Mouse (Mus musculus): Measurements from ENCODE around the gene Dock3.
"Not testable (repeated sequence)": the region's sequence is repeated elsewhere in the genome, so short reads cannot be mapped to it uniquely, and the experiment has no call there.

Dock3 gene

DNA sequence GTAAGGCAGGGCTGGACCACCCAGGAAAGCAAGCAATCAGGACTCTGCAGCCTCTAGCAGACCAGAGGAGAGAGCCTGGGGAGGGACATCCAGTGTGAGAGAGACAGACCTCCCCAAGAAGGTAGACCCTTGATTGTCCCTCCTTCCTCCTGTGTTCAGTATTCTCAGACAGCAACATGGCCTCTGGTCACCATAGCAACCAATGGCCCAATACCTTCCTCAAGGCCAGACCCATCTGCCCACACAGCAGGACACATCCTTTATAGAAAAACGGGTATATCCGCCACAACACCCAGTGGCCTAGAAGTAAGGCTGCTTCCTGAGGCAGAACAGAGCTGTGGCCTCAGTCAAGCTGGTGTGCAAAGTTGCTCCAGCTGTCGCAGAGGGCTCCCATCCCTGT lies 23.9 kb upstream of the Dock3 start:
- no peak for DNase-seq

DNA sequence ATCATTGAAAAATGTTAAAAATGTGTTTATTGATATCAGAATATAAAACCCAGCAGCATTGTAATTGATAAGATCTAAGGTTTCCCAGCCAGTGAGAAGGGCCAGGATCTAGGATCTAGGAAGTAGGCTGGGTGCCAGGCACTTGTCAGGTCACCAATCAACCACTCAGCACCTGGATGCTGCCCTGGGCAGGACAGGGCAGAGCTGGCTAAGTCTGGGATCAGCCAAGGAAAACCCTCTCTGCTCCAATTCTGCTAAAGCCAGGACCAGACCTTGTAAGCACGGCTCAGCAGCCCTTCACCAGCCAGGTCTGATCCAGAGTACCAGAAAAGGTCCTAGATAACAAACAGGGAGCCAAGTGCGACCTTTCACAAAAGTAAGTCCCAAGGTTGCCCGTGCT lies 23.2 kb upstream of the Dock3 start:
- DNase-seq, result peak; percentile 65

DNA sequence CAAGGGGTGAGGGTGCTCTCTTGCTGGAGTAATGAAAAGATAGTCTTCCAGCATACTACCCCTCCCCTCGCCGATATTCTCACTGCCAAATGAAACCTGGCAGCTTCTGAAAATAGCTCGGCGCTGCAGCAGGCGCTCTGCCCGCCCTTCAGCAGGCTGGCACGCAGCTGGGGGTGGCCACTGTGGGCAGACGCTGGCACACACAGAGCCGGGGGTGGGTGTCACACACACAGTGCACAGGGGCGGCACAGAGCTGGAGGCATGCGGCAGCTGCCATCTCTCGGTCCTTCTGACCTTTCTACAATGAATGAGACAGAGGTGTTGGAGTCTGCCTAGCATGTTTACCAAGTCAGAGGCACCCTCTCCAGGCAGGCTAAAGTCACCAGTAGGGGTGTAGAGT lies 22.8 kb upstream of the Dock3 start:
- DNase-seq, result peak; percentile 62

DNA sequence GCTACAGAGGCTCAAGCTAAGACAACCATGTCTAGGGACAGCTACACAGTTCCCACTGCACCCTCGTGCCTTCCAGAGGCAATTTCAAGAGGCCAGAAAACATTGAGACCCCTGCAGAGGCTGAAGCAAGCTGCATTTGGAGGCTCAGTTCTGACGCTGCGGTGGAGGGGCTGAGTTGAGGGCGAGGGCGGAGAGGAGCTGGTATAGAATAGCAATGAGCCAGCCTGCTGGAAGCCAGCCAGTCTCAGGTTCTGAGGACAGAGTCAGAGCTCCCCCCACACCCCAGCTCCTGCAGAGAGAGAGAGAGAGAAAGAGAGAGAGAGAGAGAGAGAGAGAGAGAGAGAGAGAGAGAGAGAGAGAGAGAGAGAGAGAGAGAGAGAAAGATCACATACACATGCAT lies 20.5 kb upstream of the Dock3 start:
- DNase-seq, result no peak

DNA sequence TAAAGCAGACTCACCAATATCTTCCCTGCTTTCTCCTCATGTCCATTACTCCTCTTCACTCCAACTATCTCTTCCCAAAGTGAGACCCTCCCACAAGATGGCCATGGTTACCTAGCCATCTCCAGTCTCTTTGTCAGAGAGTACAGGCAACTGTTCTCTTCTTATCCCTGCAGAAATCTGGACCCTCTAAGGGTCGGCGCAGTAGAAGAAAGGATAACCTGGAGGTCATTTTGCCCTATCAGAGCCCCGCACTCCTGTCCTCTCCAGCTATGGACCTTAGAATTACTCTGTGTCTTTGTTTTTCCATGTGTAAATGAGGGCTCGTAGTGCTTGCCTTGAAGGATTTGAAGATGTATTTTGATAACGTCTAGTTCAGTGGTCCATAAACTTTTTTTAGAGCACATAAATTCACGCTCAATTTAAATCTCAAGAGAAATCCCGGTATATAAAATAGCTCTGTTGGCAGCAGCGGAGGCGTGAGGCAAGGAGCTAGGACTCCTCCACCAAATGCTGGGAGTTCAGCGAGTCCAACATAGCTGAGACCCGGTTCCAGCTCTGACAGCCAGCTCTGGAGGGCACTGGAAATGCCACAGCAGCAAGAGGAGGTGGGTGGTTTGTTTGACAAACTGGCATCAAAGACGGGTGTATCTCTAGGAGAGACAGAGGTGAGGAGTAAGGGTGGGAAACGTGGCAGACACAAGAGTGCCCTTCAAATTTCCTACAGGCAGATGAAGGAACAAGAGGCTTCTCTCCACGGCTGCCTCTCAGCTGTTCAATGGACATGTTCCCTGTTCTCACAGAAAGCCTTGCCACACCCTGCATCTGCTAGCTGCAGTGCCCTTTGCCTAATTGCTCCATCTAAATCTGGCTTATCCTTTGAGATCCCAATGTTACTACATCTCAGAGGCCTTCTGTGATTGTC lies 19.0 kb upstream of the Dock3 start:
- no peak for DNase-seq

DNA sequence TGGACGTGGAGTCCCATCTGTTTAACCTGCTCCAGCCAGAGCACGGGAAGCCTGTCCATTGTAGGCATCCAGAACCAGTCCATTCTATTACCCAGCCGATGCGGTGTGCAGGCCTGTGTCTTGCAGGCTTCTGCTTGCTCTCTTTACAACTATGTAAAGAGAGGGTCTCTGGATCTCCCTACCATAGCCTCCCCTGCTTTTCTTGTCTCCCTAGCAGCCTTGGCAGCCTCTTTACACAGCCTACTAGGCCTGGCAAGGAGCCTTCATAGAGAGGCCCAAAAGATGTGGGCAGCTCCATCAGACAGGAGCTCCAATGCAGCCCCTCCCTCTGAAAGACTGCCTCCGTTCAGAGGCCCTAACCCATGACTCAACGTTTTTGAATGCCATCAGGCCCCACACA lies 17.4 kb upstream of the Dock3 start:
- no peak for DNase-seq

DNA sequence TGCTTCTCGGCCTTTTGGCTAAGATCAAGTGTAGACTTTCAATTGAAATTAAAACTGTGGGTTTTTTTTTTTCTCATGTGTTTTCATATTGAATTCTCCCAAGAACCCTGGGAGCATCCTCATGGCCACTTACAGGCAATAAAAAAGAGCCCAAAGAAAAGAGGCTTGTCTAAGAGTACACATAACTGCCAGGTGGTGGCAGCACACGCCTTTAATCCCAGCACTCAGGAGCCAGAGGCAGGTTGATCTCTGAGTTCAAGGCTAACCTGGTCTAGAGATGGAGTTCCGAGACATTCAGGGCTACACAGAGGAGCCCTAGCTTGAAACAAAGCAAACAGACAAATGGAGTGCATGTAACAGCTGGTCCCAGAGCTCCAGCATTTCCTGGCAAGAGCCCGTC lies 14.5 kb upstream of the Dock3 start:
- peak; percentile 44 for DNase-seq

DNA sequence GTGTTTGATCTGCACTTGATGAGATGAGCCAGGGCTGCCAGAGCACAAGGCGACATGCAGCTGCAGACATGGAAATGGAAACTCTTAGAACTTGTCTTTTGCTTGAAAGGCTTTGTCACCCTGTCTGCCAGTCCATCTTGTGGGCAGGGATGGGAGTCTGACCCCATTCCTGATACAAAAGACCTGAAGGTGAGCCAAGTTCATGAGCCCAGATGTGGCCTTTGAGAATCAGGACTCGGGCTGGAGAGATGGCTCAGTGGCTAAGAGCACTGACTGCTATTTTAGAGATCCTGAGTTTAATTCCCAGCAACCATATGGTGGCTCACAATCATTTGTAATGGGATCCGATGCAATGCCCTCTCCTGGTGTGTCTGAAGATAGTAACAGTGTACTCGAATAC lies 13.6 kb upstream of the Dock3 start:
- DNase-seq, result no peak

DNA sequence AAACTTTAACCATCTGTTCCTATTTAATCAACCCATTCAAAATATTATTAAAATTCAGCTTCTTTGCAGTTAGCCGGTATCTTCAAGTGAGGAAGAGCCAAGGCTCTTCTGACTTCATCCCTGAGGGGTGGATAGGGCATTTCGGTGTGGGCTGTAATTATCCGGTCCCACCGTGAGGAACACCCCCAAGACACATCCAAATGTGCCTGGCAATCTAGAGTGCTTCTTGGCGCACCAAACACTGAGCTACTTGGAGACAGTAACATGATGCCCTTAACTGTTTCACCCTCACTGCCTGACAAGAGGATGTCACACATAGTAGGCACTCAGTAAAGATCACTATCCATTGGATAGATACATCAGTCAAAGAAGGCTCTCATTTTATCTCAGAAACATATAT lies 4.4 kb upstream of the Dock3 start:
- DNase-seq, result no peak

DNA sequence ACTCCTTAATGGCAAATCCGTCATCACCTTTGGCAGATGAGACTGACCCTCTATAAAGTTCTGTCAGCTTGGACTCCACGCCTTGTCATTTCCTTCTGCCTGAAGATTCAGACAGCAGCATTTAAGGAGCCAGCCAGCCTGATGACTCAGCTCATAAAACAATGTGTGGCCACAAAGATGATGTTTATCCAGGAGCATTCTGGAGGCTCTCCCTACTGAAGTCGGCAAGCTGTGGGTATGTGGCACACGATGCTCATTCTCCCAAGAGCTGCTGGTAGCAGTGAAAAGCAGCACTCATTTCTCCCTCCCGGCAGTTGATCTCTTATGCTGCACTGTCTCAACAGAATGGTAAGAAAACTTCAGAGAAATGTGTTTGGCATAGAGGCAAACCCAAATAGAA lies 3.6 kb upstream of the Dock3 start:
- DNase-seq, result no peak

DNA sequence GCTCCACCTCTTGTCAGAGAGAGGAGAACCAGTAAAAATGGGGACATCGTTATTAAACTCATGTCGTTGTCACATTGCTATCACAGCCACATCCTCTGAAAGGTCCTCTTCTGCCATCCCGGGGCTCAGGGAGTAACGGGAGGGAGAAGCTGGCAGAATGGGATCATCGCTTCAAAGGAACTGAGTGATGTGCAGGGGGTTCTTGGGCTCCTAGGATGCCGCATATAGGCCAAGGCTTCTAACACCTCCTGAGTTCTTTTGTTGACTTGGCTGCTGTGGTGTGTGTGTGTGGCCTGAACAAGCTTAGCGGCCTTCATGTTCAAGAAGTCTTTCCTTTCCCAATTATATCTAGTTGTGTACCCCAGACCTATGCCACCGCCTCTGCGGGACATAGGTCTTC lies 431 bp upstream of the Dock3 start:
- no peak for DNase-seq

DNA sequence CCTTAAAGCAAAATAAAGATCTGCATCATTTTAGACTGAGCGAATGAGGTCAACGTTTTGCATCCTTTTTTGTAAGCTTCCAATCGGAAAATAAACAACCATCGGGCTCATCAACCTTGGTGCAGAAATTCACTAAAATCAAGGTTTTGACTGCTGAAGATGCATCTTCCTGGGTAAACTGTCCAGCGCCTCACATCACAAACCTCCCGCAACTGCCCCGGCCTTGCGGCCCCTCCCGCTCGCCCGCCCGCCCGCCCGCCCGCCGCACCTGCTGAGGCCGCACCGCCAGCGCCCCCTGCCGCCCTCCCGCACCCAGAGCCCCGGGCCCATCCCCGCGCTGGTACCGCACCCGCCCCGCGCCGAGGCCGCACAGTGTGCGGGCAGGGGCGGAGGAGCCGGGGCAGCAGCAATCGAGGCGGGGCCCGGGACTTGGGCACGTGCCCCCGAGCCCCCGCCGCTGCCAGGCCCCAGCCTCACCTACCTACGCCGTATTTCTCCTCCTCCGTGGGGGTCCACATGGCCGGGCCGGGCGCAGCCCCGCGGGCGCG lies 644 bp downstream of the Dock3 start:
- no peak for DNase-seq

DNA sequence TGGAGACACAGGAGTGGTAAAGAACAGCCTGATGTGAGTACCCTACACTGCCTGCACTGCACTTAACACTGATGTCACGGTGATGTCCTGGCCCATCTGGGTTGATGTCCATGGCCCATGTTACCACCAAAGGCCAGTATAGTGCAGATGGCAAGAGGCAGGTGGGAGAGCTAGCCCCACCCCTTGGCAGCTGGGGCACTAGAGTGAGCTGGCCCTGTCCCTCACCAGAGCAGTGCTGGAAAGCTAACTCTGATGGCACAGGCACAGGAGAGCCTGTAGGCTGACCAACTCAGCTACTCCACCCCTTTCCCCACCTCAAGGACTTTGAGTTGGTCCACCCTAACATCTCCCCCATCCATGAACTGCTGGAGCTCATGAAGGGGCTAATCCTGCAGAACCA lies 7.1 kb downstream of the Dock3 start:
- no peak for DNase-seq

DNA sequence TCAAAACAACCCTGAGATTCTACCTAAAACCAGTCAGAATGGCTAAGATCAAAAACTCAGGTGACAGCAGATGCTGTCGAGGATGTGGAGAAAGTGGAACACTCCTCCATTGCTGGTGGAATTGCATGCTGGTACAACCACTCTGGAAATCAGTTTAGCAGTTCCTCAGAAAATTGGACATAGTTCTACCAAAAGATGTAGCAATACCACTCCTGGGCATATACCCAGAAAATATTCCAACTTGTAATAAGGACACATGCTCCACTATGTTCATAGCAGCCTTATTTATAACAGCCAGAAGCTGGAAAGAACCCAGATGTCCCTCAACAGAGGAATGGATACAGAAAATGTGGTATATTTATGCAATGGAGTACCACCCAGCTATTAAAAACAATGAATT lies 56.9 kb downstream of the Dock3 start:
- not testable (repeated sequence) for DNase-seq

DNA sequence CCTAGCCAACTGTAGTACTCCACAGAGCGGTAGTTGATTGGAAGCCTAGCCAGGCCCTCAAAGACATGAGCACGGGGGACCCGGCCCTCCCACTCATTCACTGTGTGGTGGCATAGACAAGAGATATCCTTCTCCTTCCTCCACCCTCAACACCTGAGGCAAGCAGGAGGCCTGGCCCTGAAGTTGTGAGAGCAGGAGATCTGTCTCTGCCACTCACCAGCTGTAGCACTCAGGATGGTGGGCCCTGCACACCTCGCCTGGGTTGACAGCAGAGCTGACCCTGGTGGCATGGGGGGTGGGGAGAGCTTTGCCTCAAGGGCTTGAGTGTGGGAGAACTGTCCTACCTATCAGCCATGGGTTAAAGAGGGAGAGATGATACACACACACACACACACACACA lies 65.9 kb downstream of the Dock3 start:
- DNase-seq, result no peak

DNA sequence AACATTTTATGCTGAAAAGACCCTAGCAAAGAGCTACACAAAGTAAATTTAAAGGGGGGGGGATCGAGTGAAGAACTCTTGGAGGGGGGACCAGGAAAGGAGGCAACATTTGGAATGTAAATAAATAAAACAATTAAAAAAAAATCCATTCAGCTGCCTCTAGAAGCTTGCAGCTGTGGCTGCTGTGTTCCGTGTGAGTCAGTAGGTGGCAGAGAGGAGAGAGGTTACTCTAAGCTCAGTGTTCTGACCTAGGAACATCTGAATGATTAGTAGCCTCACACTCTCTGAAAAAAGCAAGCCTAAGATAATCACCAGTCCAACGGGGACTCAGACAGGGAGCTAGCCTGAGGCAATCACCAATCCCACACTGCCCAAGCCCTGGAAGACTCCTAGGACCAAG lies 66.9 kb downstream of the Dock3 start:
- DNase-seq, result no peak

DNA sequence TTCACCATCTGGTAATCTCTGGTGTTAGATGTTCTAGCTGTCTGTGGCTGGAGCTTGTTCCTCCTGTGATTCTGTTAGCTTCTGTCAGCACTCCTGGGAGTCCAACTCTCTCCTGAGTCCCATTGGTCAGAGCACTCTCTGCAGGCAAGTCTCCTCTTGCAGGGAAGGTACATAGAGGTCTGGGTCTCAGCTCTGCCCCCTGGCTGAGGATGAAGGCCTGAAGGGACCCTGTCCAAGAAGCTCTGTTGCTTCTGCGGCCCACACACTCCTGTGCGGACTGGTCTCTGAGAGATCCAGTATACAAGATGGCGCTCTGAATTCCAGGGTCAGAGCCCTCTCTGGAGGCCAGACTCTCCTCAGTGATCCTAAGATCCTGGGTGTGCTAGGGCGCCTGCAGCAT lies 75.3 kb downstream of the Dock3 start:
- DNase-seq, result not testable (repeated sequence)

DNA sequence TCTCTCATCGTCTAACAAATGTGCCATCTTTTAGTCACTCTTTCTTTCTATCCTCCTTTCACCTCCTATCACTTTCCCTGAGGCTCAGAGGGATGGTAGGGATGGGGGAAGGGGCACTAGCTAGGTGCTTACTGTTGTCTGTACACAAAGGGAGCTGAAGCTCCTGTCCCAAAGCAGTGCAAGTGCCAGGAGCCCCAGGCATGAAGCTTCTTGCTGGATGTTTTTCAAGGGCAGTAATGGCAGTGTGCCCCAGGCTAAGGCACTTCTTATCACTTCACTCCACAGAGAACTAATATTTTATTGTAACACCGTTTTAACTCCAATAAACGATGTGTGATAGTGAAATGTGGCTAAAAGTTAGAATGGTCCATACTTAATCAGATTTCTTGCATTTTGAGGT lies 118.9 kb downstream of the Dock3 start:
- DNase-seq, result no peak

DNA sequence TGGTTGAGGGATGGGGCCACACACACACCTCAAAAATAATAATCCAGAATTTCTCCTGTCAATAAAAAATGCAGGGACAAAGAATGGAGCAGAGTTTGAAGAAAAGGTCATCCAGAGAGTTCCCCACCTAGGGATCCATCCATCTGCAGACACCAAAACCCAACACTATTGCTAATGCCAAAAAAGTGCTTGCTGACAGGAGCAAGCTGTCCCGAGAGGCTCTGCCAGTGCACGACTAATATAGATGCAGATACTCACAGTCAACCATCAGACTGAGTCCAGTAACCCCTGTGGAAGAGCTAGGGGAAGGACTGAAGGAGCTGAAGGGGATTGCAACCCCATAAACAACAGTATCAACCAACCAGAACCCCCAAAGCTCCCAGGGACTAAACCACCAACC lies 119.7 kb downstream of the Dock3 start:
- no peak for DNase-seq

DNA sequence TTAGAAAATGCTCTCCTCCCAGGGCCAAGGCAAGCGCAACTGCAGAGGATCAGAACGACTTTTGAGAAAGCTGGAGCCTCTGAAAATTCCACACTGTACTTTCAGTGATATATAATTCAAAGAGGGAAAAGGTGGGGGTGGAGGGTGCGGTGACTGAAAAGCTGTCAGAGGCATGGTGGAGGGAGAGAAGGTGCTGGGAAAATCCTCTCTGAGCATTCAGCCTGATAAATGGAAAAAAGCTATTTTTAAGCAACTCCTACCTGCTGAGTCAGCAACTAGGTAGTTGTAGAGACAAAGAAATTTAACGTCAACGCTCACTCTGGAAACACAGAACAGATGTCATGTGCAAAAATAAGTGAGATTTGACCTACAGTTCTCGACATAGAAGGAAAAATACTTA lies 132.2 kb downstream of the Dock3 start:
- no peak for DNase-seq

DNA sequence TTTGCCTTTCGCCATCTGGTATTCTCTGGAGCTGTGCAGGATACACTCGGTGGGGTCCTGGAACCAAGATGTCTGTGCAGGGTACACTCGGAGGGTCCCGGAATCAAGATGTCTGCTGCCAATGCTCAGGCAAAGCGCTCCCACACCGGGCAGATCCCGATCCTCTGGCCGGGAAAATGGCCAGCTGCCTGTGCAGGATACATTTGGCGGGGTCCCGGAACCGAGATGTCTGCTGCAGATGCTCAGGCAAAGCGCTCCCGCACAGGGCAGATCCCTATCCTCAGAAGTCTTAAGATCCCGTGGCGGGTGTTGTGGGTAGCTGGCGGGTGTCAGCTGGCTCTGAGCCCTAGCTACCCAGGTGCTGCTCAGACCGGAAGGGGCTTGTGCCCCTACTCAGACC lies 142.3 kb downstream of the Dock3 start:
- not testable (repeated sequence) for DNase-seq

DNA sequence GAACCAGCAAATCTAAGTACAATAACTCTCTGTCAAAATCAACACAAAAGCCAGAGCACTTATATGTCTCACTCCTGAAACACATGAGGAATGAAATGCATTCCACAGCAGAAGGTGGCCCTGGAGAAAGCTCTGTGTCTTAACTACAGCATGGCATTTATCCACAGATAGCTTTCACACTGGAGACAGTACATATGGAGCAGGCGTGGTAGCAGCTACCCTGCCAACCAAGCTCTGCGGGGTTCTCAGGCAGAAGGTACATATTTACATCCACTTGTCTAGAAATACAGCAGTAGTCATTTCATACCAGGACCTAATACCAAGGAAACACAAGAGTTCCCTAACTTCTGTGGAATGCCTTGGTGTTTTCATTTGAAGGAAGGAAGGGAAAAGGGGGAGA lies 144.2 kb downstream of the Dock3 start:
- no peak for DNase-seq

DNA sequence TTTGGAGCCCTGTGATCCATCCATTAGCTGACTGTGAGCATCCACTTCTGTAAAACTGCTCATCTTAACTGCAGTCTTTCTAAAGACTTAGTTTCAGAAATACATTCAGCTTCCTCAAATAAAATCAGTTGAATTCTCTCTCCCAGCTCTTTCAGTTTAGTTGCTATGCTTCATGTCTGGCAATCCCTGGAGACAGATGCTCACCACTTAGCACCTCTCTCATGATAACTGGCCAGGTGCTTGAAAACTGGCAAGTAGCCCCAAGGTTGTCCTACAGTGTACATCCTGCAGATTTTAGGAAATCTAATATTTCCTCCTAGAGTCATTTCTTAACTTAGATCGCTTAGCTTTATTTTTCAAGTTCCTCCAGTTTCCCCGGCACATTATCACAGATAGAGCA lies 193.8 kb downstream of the Dock3 start:
- no peak for DNase-seq

DNA sequence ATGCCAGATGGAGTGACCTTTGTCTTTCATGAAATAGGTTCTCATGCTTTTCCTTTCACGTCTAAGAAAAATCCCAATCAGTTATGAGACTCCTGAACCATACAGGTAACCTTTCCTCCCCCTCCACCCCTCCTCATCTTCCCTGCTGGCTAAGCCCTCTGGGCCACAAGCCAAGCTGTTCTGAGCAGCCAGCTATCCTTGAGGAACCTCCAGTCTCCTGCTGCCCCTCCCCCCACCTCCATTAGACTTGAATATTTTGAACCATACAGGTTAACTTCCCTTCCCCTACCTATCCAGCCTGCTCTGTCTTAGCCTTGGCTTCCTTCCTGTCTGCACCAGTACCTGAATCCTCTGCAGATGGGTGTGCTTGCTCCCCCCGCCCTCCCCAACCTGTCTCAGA lies 204.1 kb downstream of the Dock3 start:
- DNase-seq, result no peak

DNA sequence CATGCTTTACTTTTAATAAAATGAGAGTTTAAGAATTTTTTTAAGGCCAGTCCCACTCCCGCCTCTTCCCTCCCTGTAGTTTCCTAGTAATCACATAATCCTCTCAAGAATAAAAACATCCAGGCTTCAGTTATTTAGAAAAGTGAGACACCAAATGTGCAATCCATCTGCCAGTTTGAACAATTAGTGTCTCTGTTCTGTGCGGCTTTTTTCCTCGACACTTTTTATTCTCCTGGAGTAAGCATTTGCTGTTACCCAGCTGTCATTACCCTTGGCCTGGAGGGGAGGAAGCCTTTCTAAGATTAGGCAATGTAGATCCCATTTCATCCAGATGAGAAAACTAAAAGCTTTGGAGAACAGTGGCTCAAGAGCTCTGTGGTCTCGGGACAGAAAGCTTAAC lies 221.9 kb downstream of the Dock3 start:
- no peak for DNase-seq
